Mouse (Mus musculus) embryo, embryonic 9.5 days (tissue): ENCODE measurements at regions not wholly inside any gene's neighbourhood (a gene's known extent, or its start where the extent isn't known, plus 50 kb on each side); places are given as distances from the start of the nearest gene placed in this dataset.

ENCODE experiments used
- DNase-seq: peaks from one replicate; pipeline ENCODE4 v3.0.0-alpha.2; 2017; ENCODE audit errors: extremely low spot score

DNA sequence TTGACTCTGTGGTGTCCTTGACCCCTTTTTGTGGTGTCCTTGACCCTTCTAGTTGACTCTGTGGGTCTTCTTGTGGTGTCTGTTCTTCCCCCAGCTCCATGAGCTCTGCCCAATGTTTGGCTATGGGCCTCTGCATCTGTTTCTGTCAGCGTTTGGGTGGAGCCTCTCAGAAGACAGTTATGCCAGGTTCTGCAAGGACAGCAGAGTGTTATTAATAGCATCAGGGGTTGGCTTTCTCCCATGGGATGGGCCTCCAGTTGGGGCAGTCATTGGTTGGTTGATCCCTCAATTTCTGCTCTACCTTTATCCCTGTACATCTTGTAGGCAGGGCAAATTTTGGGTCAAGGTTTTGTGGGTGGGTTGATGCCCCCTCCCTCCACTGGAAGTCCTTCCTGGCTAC, 138.8 kb downstream of the Tex29 start:
- no peak for DNase-seq

GRCm38 (mm10) chr8:11981458-11981857, 141.2 kb downstream of the Tex29 start:
- no peak for DNase-seq

- no peak for DNase-seq
Observed at GRCm38 (mm10) chr8:11990024-11990423, 149.8 kb downstream of the Tex29 start.

GRCm38 (mm10) chr8:11999736-12000458, 159.6 kb downstream of the Tex29 start:
- DNase-seq: peak; percentile 66

GRCm38 (mm10) chr8:12000459-12000789, 160.2 kb downstream of the Tex29 start:
- no peak for DNase-seq

- no peak for DNase-seq
Observed at GRCm38 (mm10) chr8:12004241-12004640, 164.0 kb downstream of the Tex29 start.

DNA sequence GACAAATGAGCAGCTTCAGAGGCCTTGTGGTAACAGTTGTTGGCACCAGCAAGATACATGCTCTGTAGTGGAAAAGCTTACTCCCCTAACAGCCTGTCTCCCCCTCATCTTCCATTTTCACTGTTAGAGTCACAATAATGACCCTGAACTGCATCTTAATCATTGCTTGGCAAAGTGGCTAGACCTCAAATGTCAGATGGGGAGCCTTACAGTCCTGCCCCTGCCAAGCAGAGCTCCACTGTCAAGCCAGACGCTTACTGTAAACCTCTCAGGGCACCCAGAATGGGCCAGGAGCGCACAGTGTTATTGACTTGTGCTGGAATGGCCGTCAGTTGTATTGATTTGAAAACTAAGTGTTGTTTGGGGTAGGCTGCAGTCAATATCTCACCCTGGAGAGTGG, 172.5 kb downstream of the Tex29 start:
- no peak for DNase-seq

DNA sequence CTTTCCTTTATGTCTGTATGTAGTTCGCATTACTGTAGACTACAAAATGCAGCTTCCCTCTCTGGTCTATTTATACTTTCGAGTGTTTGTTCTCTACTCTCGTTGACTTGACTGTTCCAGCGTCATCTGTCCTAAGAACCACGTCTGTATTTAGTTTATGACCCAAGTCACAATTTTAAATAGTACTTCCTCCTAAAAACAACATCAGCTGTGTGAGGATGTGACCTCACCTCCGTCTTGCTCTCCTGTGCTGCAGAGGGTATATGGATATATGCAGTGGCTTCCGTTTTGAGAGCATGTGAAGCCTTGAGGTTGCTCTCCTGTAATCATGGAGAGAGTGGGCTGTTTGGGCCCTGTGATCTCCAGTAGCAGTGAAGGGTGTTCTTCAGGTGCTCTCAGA, 177.5 kb downstream of the Tex29 start:
- DNase-seq: no peak

- no peak for DNase-seq
Observed at GRCm38 (mm10) chr8:12019272-12019671, 179.0 kb downstream of the Tex29 start.

GRCm38 (mm10) chr8:12023669-12024390, 183.6 kb downstream of the Tex29 start:
- no peak for DNase-seq

- no peak for DNase-seq
Observed at GRCm38 (mm10) chr8:12030363-12031116, 190.3 kb downstream of the Tex29 start.

DNA sequence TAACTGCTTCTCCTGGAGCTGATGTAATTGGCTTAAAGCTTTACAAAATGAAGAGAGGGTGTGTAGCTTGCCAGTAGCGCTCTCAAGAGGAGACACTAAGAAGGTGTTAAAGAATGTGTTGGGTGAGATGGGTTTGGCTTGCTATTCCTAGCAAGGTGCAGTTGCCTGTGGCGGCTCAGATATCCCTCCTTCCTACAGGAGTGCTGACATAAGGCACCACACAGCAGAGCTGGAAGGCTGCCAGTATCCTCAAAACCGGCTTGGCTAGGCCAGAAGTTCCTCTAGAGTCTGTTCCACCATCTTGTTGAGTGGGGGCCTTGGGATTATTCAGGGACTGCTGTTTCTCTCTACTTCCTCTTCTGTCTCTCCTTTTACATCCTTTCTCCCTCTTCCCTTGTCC, 191.5 kb downstream of the Tex29 start:
- DNase-seq: no peak

GRCm38 (mm10) chr8:12032386-12032785, 192.1 kb downstream of the Tex29 start:
- DNase-seq: no peak

DNA sequence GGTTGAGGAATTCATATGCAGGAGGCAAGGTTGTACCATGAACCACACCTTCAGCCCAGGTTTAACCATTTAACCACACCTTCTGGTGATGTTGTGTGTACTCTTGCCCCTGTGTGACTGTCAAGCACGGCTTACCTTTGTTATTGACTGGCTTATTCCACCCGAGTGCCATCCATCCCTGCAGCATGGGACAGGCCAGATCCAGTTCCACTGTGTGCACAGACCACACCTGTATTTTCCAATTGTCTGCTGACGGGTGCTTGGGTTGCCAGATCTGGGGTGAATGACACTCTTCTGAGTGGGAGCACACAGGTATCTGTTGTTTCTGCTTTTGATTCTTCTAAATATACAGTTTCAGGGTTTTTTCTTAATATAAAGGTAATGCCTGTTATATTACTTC, 196.1 kb downstream of the Tex29 start:
- DNase-seq: no peak

GRCm38 (mm10) chr8:12040924-12041323, 200.7 kb downstream of the Tex29 start:
- DNase-seq: no peak

DNA sequence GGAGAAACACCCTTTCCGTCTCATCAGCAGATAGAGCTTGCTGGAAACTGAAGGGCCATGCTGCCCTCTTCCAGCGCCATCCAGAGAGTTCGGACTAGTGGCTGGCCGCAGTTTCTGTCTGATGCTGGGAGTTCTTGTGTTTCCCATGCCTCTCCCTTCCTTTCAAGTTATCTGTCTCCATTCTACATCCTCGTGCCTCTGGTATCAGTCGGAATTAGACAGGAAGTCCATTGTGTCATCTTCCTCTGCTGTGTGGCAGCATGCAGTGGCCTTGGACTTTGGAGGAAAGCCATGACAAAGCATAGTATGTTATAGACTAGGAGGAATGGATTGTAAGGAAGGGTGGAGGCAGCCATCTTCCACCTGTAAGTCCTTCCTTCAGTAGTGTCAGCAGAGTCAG, 201.4 kb downstream of the Tex29 start:
- DNase-seq: no peak

DNA sequence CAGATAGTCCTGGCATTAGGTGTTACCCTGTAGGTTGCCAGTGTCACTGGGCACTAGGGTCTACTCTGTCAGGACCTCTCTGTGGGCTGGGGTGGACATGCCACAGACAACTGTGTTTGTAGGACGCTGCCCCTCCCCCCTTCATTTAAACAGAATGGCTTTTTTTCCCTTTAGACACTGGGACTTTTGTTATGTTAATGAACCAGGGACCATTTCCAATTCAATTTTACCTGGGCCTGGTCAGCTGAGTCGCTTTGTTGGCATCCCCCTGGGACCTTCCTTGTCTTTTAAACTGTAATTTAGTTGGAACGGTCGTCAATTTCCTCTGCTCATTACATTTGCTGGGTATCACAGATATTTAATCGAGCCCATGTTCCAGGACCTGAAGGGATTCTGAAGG, 210.6 kb downstream of the Tex29 start:
- peak; percentile 3 for DNase-seq

GRCm38 (mm10) chr8:12051357-12051756, 211.1 kb downstream of the Tex29 start:
- no peak for DNase-seq

- DNase-seq: no peak
Observed at GRCm38 (mm10) chr8:12055931-12056330, 215.7 kb downstream of the Tex29 start.

DNA sequence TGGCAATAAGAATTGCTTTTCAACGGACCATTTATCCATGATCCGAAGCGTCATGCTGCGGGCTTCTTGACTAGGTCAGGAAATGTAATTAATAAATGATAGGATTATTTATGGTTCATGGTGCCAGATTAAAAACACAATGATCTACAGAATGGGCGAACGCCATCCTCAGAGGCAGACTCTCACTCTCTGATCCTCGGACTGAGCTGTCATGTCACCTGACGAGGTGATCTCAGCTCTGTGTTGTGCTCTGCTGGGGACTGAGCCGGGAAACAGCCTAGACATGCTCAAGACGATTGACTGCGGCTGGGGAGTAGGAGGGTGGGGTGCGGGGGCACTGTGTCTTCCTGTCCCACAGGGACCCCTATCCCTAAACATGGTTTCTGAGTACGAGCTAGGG, 217.4 kb upstream of the A230072I06Rik start:
- DNase-seq: no peak

DNA sequence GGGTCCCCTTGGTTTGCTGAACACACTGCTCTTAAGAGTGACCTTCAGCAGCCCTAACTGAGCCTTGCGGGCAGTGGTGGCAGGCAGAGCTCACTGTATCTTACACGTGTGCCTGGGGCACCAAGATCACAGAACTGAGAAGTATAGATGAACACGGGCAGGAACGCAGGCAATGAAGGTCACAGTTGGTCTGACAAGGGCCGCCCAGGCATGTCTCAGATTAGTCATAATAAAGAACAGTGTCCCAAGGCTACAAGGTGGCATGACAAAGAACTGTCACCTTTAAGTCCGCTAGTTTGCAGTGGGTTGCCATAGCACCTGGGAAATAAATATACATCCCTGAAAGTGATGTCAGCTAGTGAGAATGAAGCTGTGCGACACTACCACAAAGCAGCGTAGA, 215.9 kb upstream of the A230072I06Rik start:
- DNase-seq: no peak

GRCm38 (mm10) chr8:12064664-12065063, 214.0 kb upstream of the A230072I06Rik start:
- no peak for DNase-seq

GRCm38 (mm10) chr8:12066454-12066853, 212.2 kb upstream of the A230072I06Rik start:
- DNase-seq: no peak
